Mouse (Mus musculus): Measurements from ENCODE around the gene Exosc8.
"Not testable (repeated sequence)": the region's sequence is repeated elsewhere in the genome, so short reads cannot be mapped to it uniquely, and the experiment has no call there.

Exosc8 gene

GRCm38 (mm10) chr3:54735247-54736046, at the start of gene Exosc8, which contains the start of gene Alg5:
Gene Exosc8, minus strand, starts transcription at chr3:54735393.
Gene Alg5, plus strand, starts transcription at chr3:54735539.
- in situ Hi-C loops (cut with MboI): no loop called here

DNA sequence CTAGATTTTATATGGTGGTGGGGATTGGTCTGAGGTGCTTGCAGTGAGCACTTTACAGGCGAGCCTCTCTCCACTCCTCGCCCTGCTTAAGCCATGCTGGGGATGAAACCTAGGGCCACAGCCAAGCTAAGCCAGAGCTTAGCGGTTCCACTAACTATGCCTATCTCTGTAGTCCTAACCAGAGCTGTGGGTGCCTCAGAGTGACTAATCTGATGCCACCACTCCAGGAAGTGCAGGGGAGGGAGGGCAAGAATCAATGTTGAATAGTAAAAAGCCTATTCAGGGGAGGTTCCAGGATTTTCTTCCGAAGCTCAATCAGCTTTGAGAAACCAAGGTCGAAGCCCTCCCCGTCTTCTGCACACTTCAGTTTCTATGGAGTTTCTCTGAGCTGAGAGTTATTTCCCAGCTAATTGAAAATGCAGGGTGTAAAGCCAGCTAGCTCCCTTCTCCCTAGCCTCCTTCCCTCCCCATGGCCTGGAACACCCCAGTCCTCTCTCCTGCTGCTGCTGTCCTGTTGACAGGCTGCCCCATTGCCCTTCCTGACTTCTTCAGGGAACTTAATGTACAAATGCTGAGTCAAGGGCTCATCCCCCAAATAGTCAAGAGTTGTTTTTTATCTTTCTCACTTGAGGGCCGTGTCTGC, 40.9 kb upstream of the Exosc8 start:
- in situ Hi-C loops (cut with MboI): no loop called here

- in situ Hi-C loops (cut with MboI): no loop called here
These were observed 38.4 kb upstream of the Exosc8 start for GRCm38 (mm10) chr3:54773613-54774012.

DNA sequence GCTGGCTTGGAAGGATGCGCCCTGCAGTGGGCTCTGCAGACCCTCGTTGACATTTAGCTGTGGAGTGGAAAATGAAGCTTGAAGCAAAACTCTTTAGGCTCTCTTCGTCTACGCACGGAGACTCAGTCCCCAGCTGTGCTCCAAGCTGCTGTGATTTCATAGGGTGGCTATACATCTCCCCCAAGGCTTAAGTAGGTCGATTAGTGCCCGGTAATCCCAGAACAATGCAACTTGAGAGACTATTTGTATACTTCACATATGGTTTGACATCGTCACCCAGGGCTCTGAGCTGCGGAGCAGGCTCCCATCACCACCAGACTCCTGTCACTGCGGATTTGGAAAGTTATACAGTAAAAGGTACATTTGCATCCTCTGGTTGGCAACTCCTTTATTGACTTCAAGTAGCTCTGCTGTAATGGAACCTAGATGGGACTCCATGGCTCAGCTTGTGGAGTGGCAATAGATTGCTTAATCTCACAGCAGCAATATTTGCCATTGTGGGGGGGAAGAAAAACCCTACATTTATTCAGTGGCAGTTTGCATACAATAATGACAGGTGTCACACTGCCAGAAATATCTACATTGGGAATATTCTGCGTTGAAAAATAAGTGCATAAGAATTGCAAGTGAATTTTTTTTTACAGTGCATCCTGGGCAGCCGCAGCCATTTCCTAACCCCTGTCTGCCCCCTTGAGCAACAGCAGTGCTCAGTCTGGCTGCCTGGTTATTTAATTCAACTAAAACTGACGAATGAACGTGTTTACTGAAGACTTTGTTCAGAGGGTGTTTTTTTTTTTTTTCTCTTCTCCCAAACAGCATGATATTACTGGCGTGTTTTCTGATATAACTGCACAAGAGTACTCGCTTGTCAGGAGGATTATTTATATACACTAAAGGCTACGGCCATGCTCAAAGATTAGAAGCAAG, 34.4 kb upstream of the Exosc8 start:
- in situ Hi-C loops (cut with MboI): no loop called here

DNA sequence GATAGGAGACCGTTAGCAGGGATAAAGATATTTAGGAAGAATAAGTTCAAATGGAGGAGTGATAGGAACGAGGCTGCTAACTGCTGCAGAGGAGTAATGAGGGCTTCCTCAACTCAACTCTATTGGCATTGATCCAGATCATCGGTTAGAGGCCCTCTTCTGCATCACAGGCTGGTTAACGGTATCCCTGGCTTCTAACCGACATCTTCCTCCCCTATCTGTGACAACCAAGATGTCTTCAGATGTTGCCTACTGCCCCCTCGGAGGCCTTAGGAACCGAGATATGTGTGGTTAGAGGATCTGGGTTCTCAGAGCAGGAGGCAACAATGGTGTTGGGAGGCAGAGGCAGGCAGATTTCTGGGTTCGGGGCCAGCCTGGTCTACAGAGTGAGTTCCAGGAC, 33.4 kb upstream of the Exosc8 start:
- in situ Hi-C loops (cut with MboI): no loop called here

DNA sequence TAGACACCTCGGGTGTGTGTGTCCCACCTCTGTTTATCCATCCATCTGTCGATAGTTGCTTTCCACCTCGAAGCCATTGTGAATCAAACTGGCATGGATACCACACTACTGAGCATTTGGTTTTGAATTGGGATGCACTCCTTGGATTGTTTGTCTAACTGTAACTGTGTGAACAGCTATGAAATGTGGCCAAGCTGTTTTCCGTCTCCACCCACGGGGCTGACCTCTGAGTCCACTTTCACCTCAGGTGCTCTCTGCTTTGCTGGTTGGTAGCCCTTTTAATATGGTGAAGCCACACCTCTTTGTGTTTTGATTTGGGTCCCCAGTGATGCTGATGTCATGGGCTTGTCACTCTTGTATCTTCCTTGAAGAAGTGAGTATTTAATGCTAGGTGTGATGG, 31.6 kb upstream of the Exosc8 start:
- in situ Hi-C loops (cut with MboI): no loop called here

DNA sequence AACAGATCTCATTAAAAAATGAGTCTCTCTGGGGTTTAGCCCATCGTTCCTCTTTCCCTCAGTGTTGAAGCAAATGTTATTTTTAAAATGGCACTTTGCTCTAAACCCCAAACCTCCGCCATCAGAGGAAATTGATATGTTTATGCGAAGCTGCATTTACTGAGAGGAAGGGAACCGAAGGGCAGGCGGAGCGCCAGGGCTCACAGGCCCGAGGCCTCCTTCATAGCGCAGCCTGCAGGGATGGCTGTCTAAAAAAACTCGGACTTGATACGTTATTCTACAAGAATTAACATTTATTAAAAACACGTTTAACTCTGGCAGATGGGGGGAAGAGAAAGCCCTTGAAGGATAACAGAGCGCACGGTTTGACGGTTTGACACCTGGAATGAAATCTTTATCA, 30.8 kb upstream of the Exosc8 start:
- in situ Hi-C loops (cut with MboI): no loop called here

GRCm38 (mm10) chr3:54765521-54765920, 30.3 kb upstream of the Exosc8 start:
- in situ Hi-C loops (cut with MboI): not testable (repeated sequence)

GRCm38 (mm10) chr3:54764418-54764817, 29.2 kb upstream of the Exosc8 start:
- in situ Hi-C loops (cut with MboI): no loop called here

GRCm38 (mm10) chr3:54761258-54761657, 26.1 kb upstream of the Exosc8 start:
- in situ Hi-C loops (cut with MboI): no loop called here

GRCm38 (mm10) chr3:54760321-54761115, 25.3 kb upstream of the Exosc8 start:
- in situ Hi-C loops (cut with MboI): no loop called here

- in situ Hi-C loops (cut with MboI): no loop called here
These were observed 24.0 kb upstream of the Exosc8 start for GRCm38 (mm10) chr3:54759211-54759610.

DNA sequence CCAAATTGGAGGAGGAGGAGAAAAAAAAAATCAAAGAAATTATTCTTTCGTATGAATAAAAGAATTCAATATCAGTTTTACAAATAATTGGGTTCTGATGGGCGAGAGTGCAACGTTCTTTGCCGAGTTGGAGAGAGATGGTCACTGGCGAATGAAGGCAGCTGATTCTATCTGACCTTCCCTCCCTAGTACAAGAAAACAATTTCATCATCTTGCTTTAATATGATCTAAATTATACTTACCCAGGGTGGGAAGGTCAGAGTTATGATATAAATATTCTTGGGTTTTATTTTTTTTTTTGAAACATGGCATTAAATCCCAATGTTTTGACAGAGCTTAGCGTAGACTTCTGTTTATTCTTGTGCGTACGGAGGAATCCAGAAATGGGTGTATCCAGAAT, 22.3 kb upstream of the Exosc8 start:
- in situ Hi-C loops (cut with MboI): no loop called here

GRCm38 (mm10) chr3:54756058-54756457, 20.9 kb upstream of the Exosc8 start:
- in situ Hi-C loops (cut with MboI): no loop called here

- in situ Hi-C loops (cut with MboI): no loop called here
These were observed 20.2 kb upstream of the Exosc8 start, which contains the start of gene Smad9 for GRCm38 (mm10) chr3:54755145-54756041. Gene Smad9, plus strand, starts transcription at chr3:54755582.

- in situ Hi-C loops (cut with MboI): no loop called here
These were observed 18.2 kb upstream of the Exosc8 start for GRCm38 (mm10) chr3:54753411-54753810.

DNA sequence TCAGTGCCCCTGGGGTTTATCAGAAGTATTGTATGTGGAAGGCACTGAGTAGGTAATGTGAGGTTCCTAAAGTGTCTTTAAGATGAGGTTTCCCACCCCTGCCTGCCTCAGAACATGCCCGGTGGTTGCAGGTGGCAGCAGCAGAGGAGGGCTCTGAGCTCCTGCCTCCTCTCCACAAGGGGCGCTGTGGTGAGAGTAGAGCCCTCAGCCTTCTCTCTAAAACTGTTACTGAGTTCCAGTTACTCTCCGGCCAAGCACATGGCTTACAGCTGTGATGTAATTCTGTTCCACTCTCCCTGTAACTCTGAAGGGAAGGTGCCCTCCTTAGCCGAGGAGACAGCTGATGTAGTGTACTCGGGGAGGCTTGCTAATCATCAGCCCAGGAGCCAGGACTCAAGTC, 10.6 kb upstream of the Exosc8 start:
- in situ Hi-C loops (cut with MboI): no loop called here

GRCm38 (mm10) chr3:54741965-54742364, 6.8 kb upstream of the Exosc8 start:
- in situ Hi-C loops (cut with MboI): no loop called here

DNA sequence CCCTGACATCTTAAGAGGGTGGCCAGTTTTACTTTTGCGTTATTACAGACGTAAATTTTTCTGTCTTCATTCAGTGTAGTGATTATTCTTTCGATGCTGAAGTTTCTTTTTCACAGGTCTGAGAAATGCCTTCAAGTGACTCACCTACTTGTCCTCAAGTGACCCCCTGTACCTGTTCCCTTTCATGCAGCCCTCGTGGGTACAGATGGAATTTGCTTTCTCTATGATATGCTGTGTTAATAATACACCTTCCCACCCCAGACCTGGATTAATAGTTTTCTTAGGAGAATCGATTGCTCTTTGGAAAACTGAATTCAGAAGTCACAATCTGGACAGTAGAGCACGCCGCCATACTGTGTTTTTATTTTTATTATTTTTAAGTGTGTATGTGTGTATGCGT, 2.1 kb upstream of the Exosc8 start:
- in situ Hi-C loops (cut with MboI): no loop called here
